Mouse (Mus musculus) small intestine, adult 10 weeks (tissue): ENCODE measurements around the gene Abca4. TPM values are rescaled to one million over a fixed set of nuclear protein-coding genes. Genes with fewer than 3 reads are reported as not detected.

Experiments
- polyA plus RNA-seq: library from polyadenylated mRNA; stranded (reverse); fragments of 350-450 nt; fragmentation: Illumina TruSeq; extraction: RNeasy Lipid Tissue Mini Kit (QIAGEN cat#74804); gene quantifications from one replicate; pipeline ENCODE4 v1.2.3, GENCODE M21; 2014; ENCODE audit warnings: low replicate concordance

The Abca4 gene
- 0.37 TPM for polyA plus RNA-seq

DNA sequence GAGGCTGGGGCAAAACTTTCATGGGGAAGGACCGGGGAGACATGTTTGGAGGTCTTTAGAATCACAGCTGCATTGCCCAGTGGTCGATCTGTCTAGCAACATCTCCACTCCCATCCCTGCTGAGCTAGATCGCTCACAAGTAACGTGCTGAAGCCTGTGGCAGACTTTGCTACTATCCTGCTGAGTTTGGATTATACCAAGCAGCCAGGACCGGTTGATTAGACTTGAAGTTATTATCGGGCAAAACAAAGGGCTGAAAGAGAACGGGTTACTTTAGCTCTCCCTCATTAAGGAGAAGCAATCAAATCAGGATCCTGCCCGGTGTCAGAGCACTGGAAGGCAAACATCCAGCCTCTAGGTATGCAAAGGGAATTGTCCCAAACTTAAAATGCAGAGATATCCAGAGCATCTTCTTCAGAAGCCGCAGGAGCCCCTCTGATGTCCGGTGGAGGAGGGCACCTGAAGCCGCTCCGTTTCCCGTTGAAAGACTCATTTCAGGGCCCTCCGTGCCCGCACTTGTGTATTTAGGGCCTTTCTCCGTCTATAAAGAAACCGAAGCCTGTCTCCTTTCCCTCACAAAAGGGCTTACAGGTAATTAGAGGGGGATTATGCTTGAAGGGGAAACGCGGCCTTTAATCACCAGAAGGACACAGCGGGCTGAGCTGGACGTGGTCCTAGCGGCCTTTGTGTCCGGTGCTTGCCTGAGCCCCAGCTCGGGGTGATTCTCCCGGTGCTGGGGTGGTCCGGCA lies at the start of gene Abca4:
Gene Abca4 (plus strand): TSS at position 645 of the 749 bp plus-strand sequence.

Other genes with a start within 250 kb of the Abca4 start
- 555 TPM for gene Abcd3, start 229.1 kb upstream of the Abca4 start, polyA plus RNA-seq
- 27.5 TPM for gene Arhgap29, start 91.9 kb upstream of the Abca4 start, polyA plus RNA-seq
- 384 TPM for gene Gclm, start 201.1 kb downstream of the Abca4 start, polyA plus RNA-seq
- 183 TPM for gene Dnttip2, start 229.9 kb downstream of the Abca4 start, polyA plus RNA-seq
- gene Bcar3, start 249.7 kb downstream of the Abca4 start, polyA plus RNA-seq, result 22.9 TPM